Mouse (Mus musculus) left cerebral cortex, postnatal 10 days (tissue): ENCODE data around the gene Gm20931. TPM values are rescaled to one million over a fixed set of nuclear protein-coding genes. Genes with fewer than 3 reads are reported as not detected.
"Not testable (repeated sequence)": the region's sequence is repeated elsewhere in the genome, so short reads cannot be mapped to it uniquely, and the experiment has no call there.

Experiments
- DNase-seq, 2 experiments: peaks; one replicate each; pipeline ENCODE4 v3.0.0; 2021 to 2022; ENCODE audit warnings: low spot score in 2 of 2, mixed read lengths in 1 of 2; ENCODE audit errors: extremely low spot score in 1 of 2
- intact Hi-C: fragments of 180-260 bp; cut with DNase I; formaldehyde crosslinking; loops from one replicate; pipeline ENCODE4 v1.15.1; 2025
- total RNA-seq, 2 experiments: library from RNA; stranded (reverse); gene quantifications; 2 replicates each; pipeline ENCODE4 v1.2.3; 2021

Gene Gm20931
- total RNA-seq = not detected

DNA sequence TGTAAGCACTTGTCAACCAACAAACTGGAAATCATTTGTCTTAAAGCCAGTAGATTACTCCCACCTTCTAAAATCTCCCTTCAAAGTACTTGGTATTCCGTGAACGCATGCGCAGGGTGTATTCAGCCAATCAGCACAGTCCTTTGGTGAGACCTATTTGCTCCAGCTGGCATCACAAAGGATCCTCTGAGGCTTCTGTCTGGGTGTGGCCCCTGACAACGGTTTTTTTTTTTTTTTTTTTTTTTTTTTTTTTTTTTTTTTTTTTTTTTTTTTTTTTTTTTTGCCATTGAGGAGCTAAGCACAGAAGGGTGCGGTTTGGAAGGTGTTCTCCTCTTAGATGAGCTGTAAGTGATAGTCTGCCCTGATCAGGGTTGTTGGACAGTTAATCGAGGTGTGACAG is at the start of gene Gm20931:
Gene Gm20931 (plus strand): TSS at position 301 of the 400 bp plus-strand sequence.
- intact Hi-C loops, DNase-seq: not testable (repeated sequence)
